Mouse (Mus musculus) E14TG2a.4 (cell line): Measurements from ENCODE around the gene Pwp1.

Experiments used
- CTCF ChIP-seq: conservative IDR thresholded peaks from 2 replicates; pipeline ENCODE4 v1.5.1; 2014; ENCODE audit warnings: low read length
- POU5F1 ChIP-seq: IDR thresholded peaks from 2 replicates; pipeline ENCODE4 v1.6.1; 2014; ENCODE audit warnings: low read length, borderline replicate concordance

- TF ChIP-seq CTCF (no peak), POU5F1 (no peak)
Observed at GRCm38 (mm10) chr10:85873861-85874544, 44.7 kb downstream of the Pwp1 start.
